Mouse (Mus musculus): ENCODE results near the gene Cfap58. TPM values are rescaled to one million over a fixed set of nuclear protein-coding genes. Genes with fewer than 3 reads are reported as not detected.

Cfap58 gene
- polyA plus RNA-seq (2016; fragmentation: Nextera tagmentation; extraction: Ambion mirVana), result not detected in 2 replicates

DNA sequence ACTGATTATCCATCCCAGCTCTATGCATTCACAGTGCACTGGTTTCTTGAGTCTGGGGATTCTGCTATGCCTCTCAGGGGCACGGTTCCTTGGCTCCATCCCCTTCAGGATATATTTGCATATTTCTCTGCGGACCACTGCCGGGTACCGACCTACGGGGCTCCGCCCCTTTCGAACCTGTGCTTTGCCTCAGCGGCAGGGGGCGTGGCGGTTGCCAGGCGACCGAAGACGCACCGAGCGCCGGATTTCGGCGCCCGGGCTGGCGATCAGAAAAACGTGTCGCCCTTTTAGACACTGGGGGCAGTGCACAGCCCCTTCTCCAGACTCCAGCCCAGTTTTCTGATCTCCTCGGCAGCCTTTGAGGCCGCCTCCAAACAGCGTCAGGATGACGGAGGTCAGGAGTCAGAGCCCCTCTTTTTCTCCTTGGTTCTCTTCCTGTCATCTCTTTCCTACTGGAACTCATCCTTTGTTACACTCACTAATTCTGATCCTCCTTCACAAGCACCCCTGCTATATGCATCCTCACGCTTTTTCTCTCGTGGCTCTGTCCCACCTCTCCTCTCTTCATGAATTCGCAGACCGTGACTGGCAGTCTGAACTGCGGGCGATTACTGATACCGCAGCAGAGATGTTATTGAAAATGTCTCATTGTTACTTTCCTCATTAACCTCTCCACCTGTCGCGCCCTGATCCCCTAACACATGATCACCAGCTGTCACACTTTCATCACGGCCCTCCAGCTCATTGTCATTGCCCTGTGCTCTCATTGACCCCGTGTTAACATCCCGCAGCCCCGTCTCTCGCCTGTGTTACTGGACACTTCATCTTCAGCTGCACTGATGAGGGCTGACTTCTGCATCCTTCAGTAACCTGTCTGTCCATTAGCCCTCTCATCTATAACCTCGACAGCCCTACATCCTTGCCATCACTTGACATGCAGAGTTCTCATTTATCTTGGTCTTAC is at the start of gene Cfap58:
Cfap58 (plus strand) TSS at position 233 of the 964 bp plus-strand sequence.
- 8% methylated on average over 41 of the region's 41 CpGs for WGBS
- ATAC-seq (ENCODE audit: insufficient number of reproducible peaks, low FRiP score), result peak; percentile 71
- Histone ChIP-seq H3K36me3 (no peaks in the 10 kb centered on the region), H3K4me1 (replicated peaks) (peaks cover 10% of the 10 kb centered on the region), H3K9me3 (replicated peaks) (no peaks in the 10 kb centered on the region; the same call in 1 of the 2 replicates), H3K27me3 (replicated peaks) (peaks cover 28% of the 10 kb centered on the region), H3K4me3 (peak within 1 kb of the TSS; percentile 43), H3K9ac (0 out of 2 replicates have a peak within 1 kb of the TSS, but pooled peaks have one; percentile 21), H3K4me2 (peak within 1 kb of the TSS; percentile 82), H3K27ac (ENCODE audit: poor library complexity, severe bottlenecking) (no peak within 1 kb of the TSS)

DNA sequence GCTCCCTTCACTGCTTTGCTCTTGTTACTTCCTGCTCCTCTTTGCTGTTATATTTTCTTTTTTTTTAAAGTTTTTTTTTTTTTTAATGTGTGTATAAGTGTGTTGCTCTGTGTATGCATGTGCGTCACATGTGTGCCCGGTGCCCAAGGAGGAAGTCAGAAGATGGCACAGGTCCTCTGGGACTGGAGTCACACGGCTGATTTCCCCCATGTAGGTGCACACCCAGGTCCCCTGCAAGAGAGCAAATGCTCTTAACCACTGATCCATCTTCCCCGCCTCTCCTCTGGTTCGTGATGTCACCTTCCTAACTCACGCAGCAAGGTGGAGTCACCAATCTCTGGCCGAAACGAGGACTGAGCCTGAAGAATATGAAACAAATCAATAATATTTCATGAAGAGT is 49.4 kb upstream of the Cfap58 start:
- Histone ChIP-seq H3K4me1 (replicated peaks) (peaks cover 66% of the 10 kb centered on the region), H3K27ac (ENCODE audit: poor library complexity, severe bottlenecking) (no peak overlapping the region), H3K36me3 (peaks cover 4% of the 10 kb centered on the region), H3K27me3 (replicated peaks) (no peaks in the 10 kb centered on the region), H3K9ac (no peak overlapping the region), H3K9me3 (replicated peaks) (no peaks in the 10 kb centered on the region), H3K4me2 (no peak overlapping the region), H3K4me3 (no peak overlapping the region)
- WGBS, result 92% methylated on average over 8 of the region's 8 CpGs
- ATAC-seq (ENCODE audit: insufficient number of reproducible peaks, low FRiP score), result no peak

GRCm38 (mm10) chr19:47890489-47891130 is 46.9 kb upstream of the Cfap58 start:
- ATAC-seq (ENCODE audit: insufficient number of reproducible peaks, low FRiP score), result no peak
- H3K36me3 ChIP-seq, result peaks cover 30% of the 10 kb centered on the region
- H3K9me3 ChIP-seq (replicated peaks), result no peaks in the 10 kb centered on the region
- peaks cover 42% of the 10 kb centered on the region for H3K4me1 ChIP-seq (replicated peaks)
- WGBS, result 67% methylated on average over 10 of the region's 10 CpGs
- H3K4me2 ChIP-seq, result no peak overlapping the region
- no peaks in the 10 kb centered on the region for H3K27me3 ChIP-seq (replicated peaks)
- no peak overlapping the region for H3K27ac ChIP-seq (ENCODE audit: poor library complexity, severe bottlenecking)
- H3K4me3 ChIP-seq, result no peak overlapping the region
- H3K9ac ChIP-seq, result no peak overlapping the region

DNA sequence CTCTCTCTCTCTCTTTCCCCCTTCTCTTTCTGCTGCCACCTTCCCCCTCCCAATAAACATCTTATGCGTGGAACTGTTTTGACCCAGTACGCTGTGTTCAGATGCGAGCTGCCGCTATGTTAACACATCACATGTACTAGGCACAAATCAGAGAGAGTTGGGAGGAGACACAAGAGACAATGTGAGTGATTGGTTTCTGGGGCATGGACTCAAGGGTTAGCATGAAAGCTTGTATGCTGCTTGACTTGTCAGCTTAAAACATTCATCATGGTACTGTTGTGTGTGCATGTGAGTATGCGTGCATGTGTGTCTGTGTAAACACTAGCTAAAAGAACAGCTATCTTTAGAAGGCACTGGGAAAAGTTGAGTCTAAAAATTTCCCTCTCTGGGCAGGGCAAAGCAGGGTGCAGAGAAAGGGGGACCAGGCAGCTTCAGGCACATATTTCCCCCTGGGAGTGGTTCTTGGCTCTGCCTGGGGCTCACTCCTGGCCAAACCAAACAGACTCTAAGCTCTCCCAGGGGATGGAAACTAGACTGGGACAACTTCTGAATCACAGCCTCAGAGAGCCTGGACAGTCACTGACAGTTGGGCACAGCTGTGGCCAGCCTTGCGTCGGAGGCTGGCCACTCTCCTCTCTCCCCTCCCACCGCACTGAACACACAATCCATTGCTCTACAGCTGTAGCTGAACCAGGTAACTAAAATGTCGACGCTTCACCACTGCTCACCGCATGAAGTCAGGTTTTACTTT is 45.7 kb upstream of the Cfap58 start:
- Histone ChIP-seq H3K4me3 (no peak overlapping the region), H3K27me3 (replicated peaks) (no peaks in the 10 kb centered on the region), H3K4me1 (replicated peaks) (peaks cover 30% of the 10 kb centered on the region), H3K27ac (ENCODE audit: poor library complexity, severe bottlenecking) (no peak overlapping the region), H3K4me2 (no peak overlapping the region), H3K36me3 (peaks cover 41% of the 10 kb centered on the region), H3K9ac (no peak overlapping the region), H3K9me3 (replicated peaks) (no peaks in the 10 kb centered on the region)
- 0 out of 2 replicates have a peak, but pooled peaks have one; percentile 22 for ATAC-seq (ENCODE audit: insufficient number of reproducible peaks, low FRiP score)
- 68% methylated on average over 11 of the region's 11 CpGs for WGBS

DNA sequence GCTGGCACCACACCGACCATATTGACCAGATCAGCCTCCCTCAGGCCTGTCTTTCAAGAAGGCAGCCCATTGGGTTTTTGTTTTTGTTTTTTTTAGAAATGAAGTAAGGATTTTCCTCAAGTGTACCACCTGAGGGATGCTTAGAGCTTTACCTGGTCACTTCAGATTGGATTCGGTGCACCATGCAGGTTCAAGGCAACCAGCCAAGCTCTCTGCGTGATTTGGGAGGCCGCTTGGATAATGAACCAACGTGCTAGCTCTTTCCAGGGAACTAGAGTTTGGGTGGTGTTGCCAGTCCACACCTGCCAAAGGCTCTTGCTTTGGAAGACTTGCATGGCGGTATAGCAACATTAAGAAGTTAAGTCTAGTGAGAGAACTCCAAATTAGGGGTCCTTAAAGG is 44.4 kb upstream of the Cfap58 start:
- Histone ChIP-seq H3K36me3 (peaks cover 55% of the 10 kb centered on the region), H3K4me3 (no peak overlapping the region)
- 90% methylated on average over 6 of the region's 6 CpGs for WGBS

GRCm38 (mm10) chr19:47898472-47899079 is 38.9 kb upstream of the Cfap58 start:
- ATAC-seq (ENCODE audit: insufficient number of reproducible peaks, low FRiP score), result no peak
- no peak overlapping the region for H3K27ac ChIP-seq (ENCODE audit: poor library complexity, severe bottlenecking)
- no peaks in the 10 kb centered on the region for H3K9me3 ChIP-seq (replicated peaks)
- no peaks in the 10 kb centered on the region for H3K27me3 ChIP-seq (replicated peaks)
- WGBS, result 69% methylated on average over 8 of the region's 8 CpGs
- no peak overlapping the region for H3K4me2 ChIP-seq
- H3K4me3 ChIP-seq, result no peak overlapping the region
- H3K9ac ChIP-seq, result no peak overlapping the region
- peaks cover 50% of the 10 kb centered on the region for H3K4me1 ChIP-seq (replicated peaks)
- peaks cover 57% of the 10 kb centered on the region for H3K36me3 ChIP-seq

More for the DNA sequence above, 44.4 kb upstream of the Cfap58 start:
- no peaks in the 10 kb centered on the region for H3K27me3 ChIP-seq (replicated peaks)
- H3K4me1 ChIP-seq (replicated peaks), result peaks cover 33% of the 10 kb centered on the region
- H3K27ac ChIP-seq (ENCODE audit: poor library complexity, severe bottlenecking), result no peak overlapping the region
- no peak for ATAC-seq (ENCODE audit: insufficient number of reproducible peaks, low FRiP score)
- no peak overlapping the region for H3K9ac ChIP-seq
- no peaks in the 10 kb centered on the region for H3K9me3 ChIP-seq (replicated peaks)
- no peak overlapping the region for H3K4me2 ChIP-seq

DNA sequence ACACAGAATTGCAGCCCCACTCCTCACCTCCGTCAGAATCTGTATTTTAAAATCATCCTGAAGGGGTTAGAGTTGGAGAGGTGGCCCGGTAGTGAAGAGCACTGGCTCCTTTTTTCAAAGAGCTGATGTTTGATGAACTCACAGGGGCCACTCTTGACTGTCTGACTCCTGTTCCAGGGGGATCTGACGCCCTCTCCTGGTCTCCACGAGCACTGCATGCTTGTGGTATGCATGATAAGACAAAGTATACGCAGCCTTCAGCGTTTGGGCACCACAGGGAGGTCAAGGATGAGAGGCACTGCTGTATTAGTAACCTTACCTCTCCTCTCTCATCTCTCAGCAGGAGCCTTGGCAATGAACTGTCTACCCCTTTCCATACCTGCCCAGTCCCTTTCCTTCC is 37.5 kb upstream of the Cfap58 start:
- Histone ChIP-seq H3K36me3 (peaks cover 43% of the 10 kb centered on the region), H3K4me3 (no peak overlapping the region), H3K9ac (no peak overlapping the region), H3K27ac (ENCODE audit: poor library complexity, severe bottlenecking) (no peak overlapping the region), H3K4me2 (no peak overlapping the region), H3K27me3 (replicated peaks) (no peaks in the 10 kb centered on the region), H3K4me1 (replicated peaks) (peaks cover 61% of the 10 kb centered on the region), H3K9me3 (replicated peaks) (no peaks in the 10 kb centered on the region)
- 65% methylated on average over 6 of the region's 6 CpGs for WGBS
- no peak for ATAC-seq (ENCODE audit: insufficient number of reproducible peaks, low FRiP score)

- no peaks in the 10 kb centered on the region for H3K27me3 ChIP-seq (replicated peaks)
- no peak for ATAC-seq (ENCODE audit: insufficient number of reproducible peaks, low FRiP score)
- peaks cover 66% of the 10 kb centered on the region for H3K4me1 ChIP-seq (replicated peaks)
- H3K4me3 ChIP-seq, result no peak overlapping the region
- no peaks in the 10 kb centered on the region for H3K9me3 ChIP-seq (replicated peaks)
- 76% methylated on average over 10 of the region's 10 CpGs for whole genome bisulfite sequencing
- no peak overlapping the region for H3K4me2 ChIP-seq
- H3K36me3 ChIP-seq, result peaks cover 37% of the 10 kb centered on the region
- H3K27ac ChIP-seq (ENCODE audit: poor library complexity, severe bottlenecking), result no peak overlapping the region
- H3K9ac ChIP-seq, result no peak overlapping the region
These were observed 36.9 kb upstream of the Cfap58 start for GRCm38 (mm10) chr19:47900558-47900957.

DNA sequence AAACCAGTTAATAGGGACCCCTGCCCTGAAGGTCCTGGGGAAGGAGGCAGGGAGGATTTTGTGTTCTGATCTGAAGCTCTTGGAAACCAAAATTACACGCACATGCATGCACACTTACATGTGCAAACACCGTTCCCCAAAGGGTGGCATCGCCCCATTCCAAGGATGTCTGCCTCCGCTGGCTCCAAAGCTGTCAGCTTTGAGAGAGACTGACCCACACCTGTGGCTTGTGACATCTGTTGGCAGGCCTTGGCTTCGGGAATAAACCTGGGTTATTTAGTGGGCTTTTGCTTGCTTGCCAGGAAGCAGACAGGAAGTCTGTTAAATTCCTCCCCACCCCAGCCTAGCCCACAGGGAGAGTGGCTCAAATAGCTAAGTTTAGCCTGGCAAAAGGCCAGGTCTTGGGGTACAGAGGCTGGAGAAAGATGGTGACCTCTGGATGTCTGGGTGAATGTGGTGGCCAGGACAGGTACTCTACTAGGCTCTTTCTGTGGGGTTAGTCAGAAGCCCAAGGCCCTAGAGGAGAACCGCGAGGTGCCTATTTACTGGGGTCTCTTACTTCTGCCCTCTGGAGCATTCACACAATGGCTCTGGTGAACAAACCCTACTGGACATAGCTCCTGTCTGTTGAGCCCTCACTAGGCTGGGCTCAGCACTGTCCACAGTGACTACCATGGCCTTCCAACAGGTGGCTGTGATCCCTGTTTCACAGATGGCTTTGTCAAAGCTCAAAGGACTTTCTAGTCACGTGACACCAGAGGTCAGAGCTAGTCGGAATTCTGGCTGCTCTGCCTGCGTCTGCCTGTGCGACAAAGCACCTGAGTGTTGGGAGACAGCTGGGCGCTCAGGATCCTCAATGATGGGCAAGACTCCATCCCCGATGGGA is 34.9 kb upstream of the Cfap58 start:
- H3K27ac ChIP-seq (ENCODE audit: poor library complexity, severe bottlenecking), result peak overlapping the region; percentile 82
- H3K4me2 ChIP-seq, result peak overlapping the region; percentile 44
- H3K36me3 ChIP-seq, result peaks cover 20% of the 10 kb centered on the region
- H3K4me3 ChIP-seq, result no peak overlapping the region
- 56% methylated on average over 13 of the region's 13 CpGs for WGBS
- ATAC-seq (ENCODE audit: insufficient number of reproducible peaks, low FRiP score), result peak; percentile 46; the same call in 1 of the 2 replicates
- H3K9me3 ChIP-seq (replicated peaks), result no peaks in the 10 kb centered on the region
- H3K9ac ChIP-seq, result no peak overlapping the region
- H3K27me3 ChIP-seq (replicated peaks), result no peaks in the 10 kb centered on the region
- H3K4me1 ChIP-seq (replicated peaks), result peaks cover 68% of the 10 kb centered on the region

DNA sequence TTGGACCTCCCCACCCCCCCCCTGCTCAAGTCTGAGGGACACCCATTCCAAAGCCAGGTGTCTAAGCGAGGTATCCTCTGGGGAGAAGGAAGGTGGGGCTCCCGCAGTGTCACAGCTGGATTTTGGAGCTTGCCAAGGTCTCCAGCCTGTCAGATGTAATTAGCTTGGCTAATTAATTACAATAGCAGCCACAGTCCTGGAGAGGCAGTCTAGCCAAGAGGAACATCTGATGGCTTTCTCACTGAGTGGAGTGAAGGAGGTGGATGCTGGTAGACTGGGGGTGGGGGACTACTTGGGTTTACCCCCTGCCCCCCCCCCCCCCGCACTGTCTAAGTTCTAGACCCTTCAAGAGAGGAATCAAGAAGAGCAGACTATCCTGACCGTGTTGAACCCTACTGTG is 33.8 kb upstream of the Cfap58 start:
- Histone ChIP-seq H3K4me1 (replicated peaks) (peaks cover 63% of the 10 kb centered on the region), H3K27ac (ENCODE audit: poor library complexity, severe bottlenecking) (peak overlapping the region; percentile 82), H3K36me3 (peaks cover 16% of the 10 kb centered on the region), H3K4me2 (0 out of 2 replicates have a peak overlapping the region, but pooled peaks have one; percentile 4), H3K9ac (0 out of 2 replicates have a peak overlapping the region, but pooled peaks have one; percentile 4), H3K9me3 (replicated peaks) (no peaks in the 10 kb centered on the region), H3K27me3 (replicated peaks) (no peaks in the 10 kb centered on the region), H3K4me3 (no peak overlapping the region)
- 75% methylated on average over 4 of the region's 4 CpGs for WGBS
- ATAC-seq (ENCODE audit: insufficient number of reproducible peaks, low FRiP score), result no peak

Data from heart, embryonic 12.5 days (tissue).